Mouse (Mus musculus): Measurements from ENCODE around the gene Dag1. TPM values are rescaled to one million over a fixed set of nuclear protein-coding genes. Genes with fewer than 3 reads are reported as not detected.

Gene Dag1
- polyA plus RNA-seq, 1 experiment = 37.5 TPM

DNA sequence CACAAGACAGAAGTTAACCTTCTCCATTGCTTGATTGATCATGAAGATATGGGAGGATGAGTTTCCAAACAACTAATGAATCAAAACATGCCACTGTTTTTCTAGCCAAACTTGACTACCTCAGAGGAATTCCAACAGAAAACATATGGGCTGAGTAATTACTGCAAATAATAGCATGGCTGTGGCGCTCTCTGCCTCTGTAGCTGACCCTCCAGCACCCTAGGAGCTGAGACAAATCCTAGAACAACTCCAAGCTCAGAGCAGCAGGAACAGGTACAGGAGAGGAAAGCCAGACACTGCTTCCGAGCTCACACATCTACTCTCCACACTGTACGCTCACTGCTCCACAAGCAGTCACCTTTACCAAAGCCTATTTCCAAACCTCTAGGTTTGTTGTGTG is 24.9 kb downstream of the Dag1 start:
- Histone ChIP-seq H3K27ac (ENCODE audit: insufficient read depth, low read depth, low read length) (no peak overlapping the region), H3K4me1 (ENCODE audit: control insufficient read depth, insufficient read depth, low read length) (peaks cover 5% of the 10 kb centered on the region; the same call in 1 of the 2 replicates), H3K4me3 (ENCODE audit: insufficient read depth, low read length) (no peak overlapping the region)
- no peak for TF ChIP-seq POLR2A (IDR thresholded peaks at IDR 0.05; ENCODE audit: borderline replicate concordance, low read depth, low read length)
- no peak for TF ChIP-seq CTCF (IDR thresholded peaks at IDR 0.05; ENCODE audit: low read depth, low read length)

GRCm38 (mm10) chr9:108238402-108238801 is 25.4 kb downstream of the Dag1 start:
- Histone ChIP-seq H3K27ac (ENCODE audit: insufficient read depth, low read depth, low read length) (no peak overlapping the region), H3K4me3 (ENCODE audit: insufficient read depth, low read length) (no peak overlapping the region), H3K4me1 (ENCODE audit: control insufficient read depth, insufficient read depth, low read length) (peaks cover 5% of the 10 kb centered on the region; the same call in 1 of the 2 replicates)
- TF ChIP-seq POLR2A (IDR thresholded peaks at IDR 0.05; ENCODE audit: borderline replicate concordance, low read depth, low read length) (no peak), CTCF (IDR thresholded peaks at IDR 0.05; ENCODE audit: low read depth, low read length) (no peak)

GRCm38 (mm10) chr9:108234682-108235081 is 29.1 kb downstream of the Dag1 start:
- Histone ChIP-seq H3K4me3 (ENCODE audit: insufficient read depth, low read length) (no peak overlapping the region), H3K27ac (ENCODE audit: insufficient read depth, low read depth, low read length) (no peak overlapping the region), H3K4me1 (ENCODE audit: control insufficient read depth, insufficient read depth, low read length) (peaks cover 8% of the 10 kb centered on the region; the same call in 1 of the 2 replicates)
- TF ChIP-seq CTCF (IDR thresholded peaks at IDR 0.05; ENCODE audit: low read depth, low read length) (no peak), POLR2A (IDR thresholded peaks at IDR 0.05; ENCODE audit: borderline replicate concordance, low read depth, low read length) (no peak)

DNA sequence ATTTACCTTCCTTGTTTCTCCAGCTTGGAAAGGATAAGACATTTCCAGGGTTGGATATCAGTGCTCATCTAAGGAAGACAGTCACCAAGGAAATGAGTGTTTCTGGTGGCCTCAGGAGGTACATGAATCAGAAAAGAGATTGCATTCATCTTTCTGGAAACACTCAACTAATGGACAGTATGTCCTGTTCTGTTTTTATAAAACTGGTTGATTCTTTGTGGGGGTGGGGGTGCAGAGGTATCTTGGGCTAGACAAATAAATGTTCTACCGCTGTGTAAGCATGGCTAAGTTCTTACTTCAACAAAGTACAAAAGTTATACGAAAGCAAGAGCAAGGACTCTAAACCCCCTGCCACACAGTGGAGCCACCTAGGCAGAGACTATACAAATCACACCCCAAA is 30.9 kb downstream of the Dag1 start:
- Histone ChIP-seq H3K4me3 (ENCODE audit: insufficient read depth, low read length) (no peak overlapping the region), H3K4me1 (ENCODE audit: control insufficient read depth, insufficient read depth, low read length) (peaks cover 8% of the 10 kb centered on the region; the same call in 1 of the 2 replicates), H3K27ac (ENCODE audit: insufficient read depth, low read depth, low read length) (no peak overlapping the region)
- no peak for TF ChIP-seq POLR2A (IDR thresholded peaks at IDR 0.05; ENCODE audit: borderline replicate concordance, low read depth, low read length)

- Histone ChIP-seq H3K4me1 (ENCODE audit: control insufficient read depth, insufficient read depth, low read length) (peaks cover 3% of the 10 kb centered on the region; the same call in 1 of the 2 replicates), H3K4me3 (ENCODE audit: insufficient read depth, low read length) (no peak overlapping the region), H3K27ac (ENCODE audit: insufficient read depth, low read depth, low read length) (no peak overlapping the region)
- TF ChIP-seq POLR2A (IDR thresholded peaks at IDR 0.05; ENCODE audit: borderline replicate concordance, low read depth, low read length) (no peak), CTCF (IDR thresholded peaks at IDR 0.05; ENCODE audit: low read depth, low read length) (no peak)
These were observed 35.7 kb downstream of the Dag1 start for GRCm38 (mm10) chr9:108227911-108228649.

DNA sequence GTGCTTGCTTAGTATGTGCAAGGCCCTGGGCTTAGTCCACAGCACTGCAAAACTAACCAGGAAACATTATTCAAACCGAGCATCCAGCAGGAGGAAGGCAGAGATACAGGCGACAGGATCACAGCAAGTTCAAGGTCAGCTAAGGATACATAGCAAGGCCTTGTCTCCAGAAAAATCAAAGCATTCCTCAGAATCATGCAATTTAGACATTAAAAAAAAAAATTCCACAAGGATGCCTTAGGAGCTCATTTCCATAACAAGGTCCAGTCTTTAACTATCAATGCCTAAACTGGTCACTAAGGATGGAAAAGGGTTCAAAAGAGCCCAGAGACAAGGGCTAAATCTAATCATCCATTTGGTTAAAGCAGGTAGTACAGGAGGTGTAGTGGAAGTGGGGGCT is 38.6 kb downstream of the Dag1 start:
- Histone ChIP-seq H3K27ac (ENCODE audit: insufficient read depth, low read depth, low read length) (no peak overlapping the region), H3K4me3 (ENCODE audit: insufficient read depth, low read length) (no peak overlapping the region), H3K4me1 (ENCODE audit: control insufficient read depth, insufficient read depth, low read length) (peaks cover 16% of the 10 kb centered on the region)
- TF ChIP-seq POLR2A (IDR thresholded peaks at IDR 0.05; ENCODE audit: borderline replicate concordance, low read depth, low read length) (no peak), CTCF (IDR thresholded peaks at IDR 0.05; ENCODE audit: low read depth, low read length) (no peak)

GRCm38 (mm10) chr9:108223633-108224032 is 40.1 kb downstream of the Dag1 start:
- Histone ChIP-seq H3K4me1 (ENCODE audit: control insufficient read depth, insufficient read depth, low read length) (peaks cover 29% of the 10 kb centered on the region), H3K27ac (ENCODE audit: insufficient read depth, low read depth, low read length) (no peak overlapping the region), H3K4me3 (ENCODE audit: insufficient read depth, low read length) (no peak overlapping the region)
- TF ChIP-seq POLR2A (IDR thresholded peaks at IDR 0.05; ENCODE audit: borderline replicate concordance, low read depth, low read length) = no peak
- no peak for TF ChIP-seq CTCF (IDR thresholded peaks at IDR 0.05; ENCODE audit: low read depth, low read length)

- TF ChIP-seq POLR2A (IDR thresholded peaks at IDR 0.05; ENCODE audit: borderline replicate concordance, low read depth, low read length) = no peak
- TF ChIP-seq CTCF (IDR thresholded peaks at IDR 0.05; ENCODE audit: low read depth, low read length) = no peak
These were observed 42.2 kb downstream of the Dag1 start for GRCm38 (mm10) chr9:108221566-108221965.

DNA sequence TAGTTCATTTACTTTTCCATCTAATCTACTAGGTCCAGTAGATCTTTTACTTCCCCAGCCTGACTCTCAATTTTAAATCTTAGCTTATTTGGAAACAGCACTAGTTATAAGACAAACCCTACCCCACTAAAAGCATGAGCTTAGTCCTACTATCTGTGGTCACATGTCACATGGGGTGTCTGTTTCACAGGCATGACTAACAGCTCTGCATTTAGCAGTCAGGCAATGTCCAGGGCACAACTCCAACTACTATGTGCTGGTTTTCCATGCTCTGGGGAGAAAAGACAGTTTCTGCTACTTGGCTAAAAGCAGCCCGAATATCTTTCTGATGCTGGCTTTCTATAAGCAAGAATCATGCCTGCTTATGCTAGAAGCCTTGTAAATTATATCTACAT is 43.4 kb downstream of the Dag1 start:
- Histone ChIP-seq H3K27ac (ENCODE audit: insufficient read depth, low read depth, low read length) (peak overlapping the region; percentile 92), H3K4me1 (ENCODE audit: control insufficient read depth, insufficient read depth, low read length) (peaks cover 35% of the 10 kb centered on the region), H3K4me3 (ENCODE audit: insufficient read depth, low read length) (no peak overlapping the region)
- TF ChIP-seq CTCF (IDR thresholded peaks at IDR 0.05; ENCODE audit: low read depth, low read length) (no peak), POLR2A (IDR thresholded peaks at IDR 0.05; ENCODE audit: borderline replicate concordance, low read depth, low read length) (no peak)

More at GRCm38 (mm10) chr9:108221566-108221965, 42.2 kb downstream of the Dag1 start:
- Histone ChIP-seq H3K4me1 (ENCODE audit: control insufficient read depth, insufficient read depth, low read length) (peaks cover 35% of the 10 kb centered on the region), H3K4me3 (ENCODE audit: insufficient read depth, low read length) (no peak overlapping the region), H3K27ac (ENCODE audit: insufficient read depth, low read depth, low read length) (no peak overlapping the region)

DNA sequence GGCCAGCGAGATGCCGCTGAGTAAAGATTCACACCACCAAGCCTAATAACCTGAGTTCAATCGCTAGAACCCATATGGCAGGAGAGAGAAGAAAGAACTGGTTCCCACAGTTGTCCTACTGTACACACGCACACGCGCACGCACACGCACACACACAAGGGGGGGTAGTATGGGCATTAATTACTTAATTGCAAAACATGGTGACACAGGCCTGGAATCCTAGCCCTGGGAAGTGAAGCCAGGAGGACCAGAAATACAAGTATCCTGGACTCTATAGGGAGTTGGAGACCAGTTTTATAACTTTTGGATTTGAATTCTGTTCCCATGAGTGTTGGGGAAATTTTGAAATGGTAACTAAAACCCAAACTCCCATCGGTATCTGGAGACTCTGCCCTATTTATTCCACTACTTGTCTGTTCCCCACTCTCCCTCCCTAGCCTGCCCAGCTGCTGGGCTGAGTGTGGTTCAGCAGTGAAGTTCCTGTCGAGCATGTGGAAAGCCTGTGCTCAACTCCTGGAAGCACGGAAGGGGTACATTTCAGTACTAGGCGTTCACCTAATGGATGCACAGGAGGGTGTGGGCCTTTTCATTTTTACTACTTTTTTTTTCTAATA is 43.9 kb downstream of the Dag1 start:
- Histone ChIP-seq H3K4me3 (ENCODE audit: insufficient read depth, low read length) (peak overlapping the region; percentile 12; the same call in 1 of the 2 replicates), H3K4me1 (ENCODE audit: control insufficient read depth, insufficient read depth, low read length) (peaks cover 35% of the 10 kb centered on the region), H3K27ac (ENCODE audit: insufficient read depth, low read depth, low read length) (peak overlapping the region; percentile 92)
- no peak for TF ChIP-seq CTCF (IDR thresholded peaks at IDR 0.05; ENCODE audit: low read depth, low read length)
- TF ChIP-seq POLR2A (IDR thresholded peaks at IDR 0.05; ENCODE audit: borderline replicate concordance, low read depth, low read length) = no peak
